Mouse (Mus musculus) ovary, postnatal 10 days (tissue): ENCODE data around the gene Bcar3.

ENCODE experiments used
- DNase-seq: peaks from one replicate; pipeline ENCODE4 v3.0.0; 2022; ENCODE audit warnings: low spot score

Bcar3 gene

GRCm38 (mm10) chr3:122337992-122338391, 44.1 kb downstream of the Bcar3 start:
- DNase-seq: no peak

DNA sequence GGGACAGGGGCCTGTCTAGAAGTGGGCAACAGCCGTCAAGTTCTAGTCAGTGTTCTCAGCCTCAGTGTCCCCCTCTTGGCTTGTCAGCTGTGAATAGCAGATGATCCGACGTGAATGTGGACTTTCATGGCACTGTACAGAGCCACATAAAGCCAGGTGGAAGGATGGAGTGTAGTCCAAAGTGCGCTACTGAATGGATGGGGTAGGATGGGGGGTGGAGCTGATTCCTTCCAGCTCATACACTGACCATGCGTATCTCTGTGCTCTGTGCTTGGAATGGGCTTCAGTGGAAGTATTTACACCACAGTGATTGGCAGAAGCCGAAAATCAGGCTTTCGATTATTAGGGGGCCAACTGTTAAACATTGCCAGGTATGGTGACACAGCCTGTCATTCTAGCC, 45.0 kb downstream of the Bcar3 start:
- DNase-seq: no peak

DNA sequence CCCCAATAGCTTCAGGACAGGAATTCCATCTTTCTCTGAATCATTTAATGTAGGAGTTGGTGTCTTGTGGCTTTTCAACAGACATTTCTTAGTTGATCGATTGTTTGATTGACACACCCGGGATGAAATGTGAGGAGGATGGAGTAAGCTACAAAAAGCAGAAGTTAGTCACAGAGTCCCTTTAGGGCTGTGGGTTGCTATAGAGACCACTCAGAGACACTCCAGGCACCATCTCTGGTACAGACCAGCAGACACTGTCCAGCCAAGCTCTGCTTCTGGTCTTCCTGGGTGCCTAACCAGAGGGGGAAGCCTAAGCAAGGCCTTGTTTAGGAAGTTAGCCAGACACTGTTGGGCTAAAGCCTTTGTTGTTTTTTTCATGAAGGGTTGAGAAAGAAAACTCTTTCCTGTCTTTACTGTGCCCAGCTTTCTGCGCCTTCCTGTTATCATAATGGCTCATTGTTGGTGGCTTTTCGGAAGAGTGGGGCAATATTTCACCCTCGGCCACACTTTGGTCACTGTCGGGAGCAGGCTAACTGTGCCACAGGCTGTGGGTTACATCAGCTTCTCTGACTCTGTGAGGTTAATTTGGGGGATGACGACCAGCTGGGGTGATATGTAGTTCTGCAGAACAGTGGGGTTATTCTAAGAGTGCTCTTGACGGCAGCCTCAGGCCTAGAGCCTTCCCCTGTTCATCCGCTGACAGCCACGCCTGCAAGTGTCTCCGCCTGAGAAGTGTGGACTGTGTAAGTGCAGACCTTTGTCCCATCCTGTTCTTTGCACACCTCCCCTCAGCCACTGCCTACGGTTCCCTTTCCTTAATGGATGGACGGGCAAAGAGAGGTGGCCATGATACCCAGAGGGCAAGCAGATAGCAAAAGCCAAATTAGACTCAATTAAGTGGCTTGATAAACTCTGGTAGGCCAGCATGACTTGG, 46.5 kb downstream of the Bcar3 start:
- no peak for DNase-seq

GRCm38 (mm10) chr3:122343437-122343853, 49.5 kb downstream of the Bcar3 start:
- DNase-seq: no peak

GRCm38 (mm10) chr3:122344350-122344749, 50.4 kb downstream of the Bcar3 start:
- no peak for DNase-seq

DNA sequence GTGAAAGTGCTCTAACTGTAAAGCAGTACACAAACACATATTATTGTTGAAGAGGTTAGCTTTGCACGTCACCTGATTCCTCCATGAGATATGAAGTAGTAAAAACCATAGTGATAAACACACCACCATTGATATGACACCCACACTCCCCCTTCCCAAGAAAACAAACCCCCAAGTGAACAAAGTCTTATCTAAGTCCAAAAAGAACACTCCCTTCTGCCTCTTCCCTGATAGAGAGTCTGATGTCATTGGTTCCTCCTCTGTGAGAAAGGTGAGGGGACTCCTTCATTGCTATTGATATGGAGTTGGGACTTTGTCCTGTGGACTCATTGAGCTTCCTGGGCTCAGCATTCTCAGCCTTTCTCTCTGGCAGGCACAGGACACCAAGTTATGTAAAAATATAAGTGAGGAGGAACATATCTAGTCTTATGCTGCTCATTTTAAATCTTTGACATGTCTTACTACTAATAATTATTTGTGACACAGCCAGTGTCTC, 52.1 kb downstream of the Bcar3 start:
- no peak for DNase-seq

GRCm38 (mm10) chr3:122346600-122346999, 52.7 kb downstream of the Bcar3 start:
- no peak for DNase-seq

GRCm38 (mm10) chr3:122348677-122349076, 54.7 kb downstream of the Bcar3 start:
- DNase-seq: no peak

DNA sequence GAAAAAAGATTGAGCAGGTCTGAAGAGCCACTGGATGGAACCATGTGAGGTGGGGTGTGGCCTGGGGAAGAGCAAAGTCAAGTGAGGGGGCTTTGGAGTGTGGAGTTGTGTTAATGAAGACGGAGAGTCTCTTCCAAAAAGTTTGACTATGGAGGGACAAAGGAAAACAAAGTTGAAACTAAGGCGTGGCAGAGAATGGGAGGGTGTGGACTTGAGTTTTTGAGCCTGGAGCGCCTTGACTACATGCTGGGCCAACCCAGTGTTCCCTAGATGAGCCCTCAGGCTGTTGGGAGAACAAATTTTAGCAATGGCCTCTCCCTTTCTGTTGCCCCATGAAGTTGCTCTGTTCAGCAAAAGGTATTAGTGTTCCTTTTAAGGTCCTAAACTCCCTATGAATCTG, 58.9 kb downstream of the Bcar3 start:
- no peak for DNase-seq

- DNase-seq: no peak
Observed at GRCm38 (mm10) chr3:122359426-122359825, 65.5 kb downstream of the Bcar3 start.

DNA sequence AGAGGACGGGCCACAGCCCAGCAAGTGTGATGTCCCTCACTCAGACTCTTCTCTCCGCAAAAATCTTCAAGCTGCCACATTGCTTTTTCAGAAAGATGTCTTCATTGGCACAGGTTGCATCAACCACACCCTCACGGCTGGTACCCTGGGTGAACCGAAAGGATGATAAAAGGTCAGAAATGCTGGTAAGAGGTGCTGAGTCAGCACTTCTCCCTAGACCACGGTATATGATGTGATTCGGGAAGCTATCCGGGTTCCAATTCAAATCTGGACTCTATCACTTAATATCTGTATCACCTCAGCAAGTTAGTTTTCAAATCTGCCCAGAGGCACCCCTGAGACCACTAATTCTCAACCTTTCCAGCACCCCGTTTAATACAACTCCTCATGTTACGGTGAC, 66.0 kb downstream of the Bcar3 start:
- DNase-seq: no peak

GRCm38 (mm10) chr3:122360721-122361138, 66.8 kb downstream of the Bcar3 start:
- no peak for DNase-seq

GRCm38 (mm10) chr3:122362719-122363118, 68.8 kb downstream of the Bcar3 start:
- DNase-seq: no peak

DNA sequence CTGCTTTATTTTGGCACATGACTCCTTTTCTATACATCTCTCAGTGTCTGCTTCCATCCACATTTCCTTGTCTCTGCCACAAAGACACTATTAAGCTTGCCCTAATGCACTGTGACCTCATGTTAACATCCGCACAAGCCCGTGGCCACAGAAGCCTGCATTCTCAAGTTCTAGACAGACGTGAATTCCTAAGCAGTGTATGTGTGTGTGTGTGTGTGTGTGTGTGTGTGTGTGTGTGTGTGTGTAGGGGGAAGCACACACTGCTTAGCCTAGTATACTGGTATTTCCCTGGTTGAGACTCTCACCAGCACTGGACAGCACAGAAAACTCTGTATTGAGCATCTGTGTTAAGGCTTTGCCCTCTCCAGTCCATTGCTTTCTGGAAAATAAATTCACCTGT, 70.6 kb downstream of the Bcar3 start:
- DNase-seq: no peak

GRCm38 (mm10) chr3:122365326-122365725, 71.4 kb downstream of the Bcar3 start:
- no peak for DNase-seq

DNA sequence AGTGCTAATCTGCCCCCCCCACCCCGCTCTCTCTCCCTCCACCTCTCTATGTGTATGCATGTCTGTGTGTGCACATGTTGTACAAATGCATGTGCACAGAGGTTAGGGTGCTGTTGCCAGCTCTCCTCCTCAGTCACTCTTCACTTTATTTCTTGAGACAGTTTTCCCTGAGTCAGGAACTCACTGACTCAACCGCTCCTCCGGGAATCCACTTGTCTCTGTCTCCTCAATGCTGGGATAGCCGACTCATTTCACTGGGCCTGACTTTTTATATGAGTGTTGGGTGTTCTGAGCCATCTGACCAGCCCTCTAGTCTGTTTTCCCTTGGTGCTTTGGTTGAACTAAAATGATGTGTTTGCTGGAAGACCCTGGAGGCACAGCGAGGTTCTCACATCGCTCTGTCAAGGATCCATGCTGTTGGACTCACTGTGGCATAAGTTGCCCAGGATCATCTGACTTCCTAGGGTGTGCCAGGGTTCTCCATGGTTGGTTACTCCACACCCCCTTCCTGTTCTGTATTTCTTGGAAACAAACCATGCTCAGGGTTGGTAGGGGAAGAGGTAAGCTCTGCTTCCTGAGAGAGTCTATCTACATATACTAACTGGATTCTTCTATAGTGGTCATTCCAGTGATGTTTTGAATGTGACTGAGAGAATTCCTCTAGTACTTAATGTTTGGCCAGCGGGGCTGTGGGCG, 77.9 kb downstream of the Bcar3 start:
- no peak for DNase-seq

DNA sequence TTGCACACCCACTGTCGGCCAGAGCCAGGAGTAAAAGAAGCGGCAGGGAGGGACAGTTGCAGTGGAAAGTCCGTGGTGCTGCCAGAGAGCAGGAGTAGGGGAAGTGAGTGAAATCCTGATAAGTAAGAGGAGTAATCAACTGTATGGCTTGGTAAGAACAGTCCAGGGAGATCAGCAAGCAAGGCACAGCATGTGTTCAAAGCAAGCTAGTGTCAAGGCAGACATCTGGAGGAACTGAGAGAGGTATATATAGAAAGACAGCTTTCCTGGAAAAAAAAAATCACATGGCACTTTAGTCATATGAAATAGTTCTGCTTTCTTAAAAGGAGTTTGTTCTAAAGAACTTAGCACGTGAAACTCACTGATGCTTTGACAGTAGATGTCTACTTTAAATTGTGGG, 78.7 kb downstream of the Bcar3 start:
- no peak for DNase-seq

DNA sequence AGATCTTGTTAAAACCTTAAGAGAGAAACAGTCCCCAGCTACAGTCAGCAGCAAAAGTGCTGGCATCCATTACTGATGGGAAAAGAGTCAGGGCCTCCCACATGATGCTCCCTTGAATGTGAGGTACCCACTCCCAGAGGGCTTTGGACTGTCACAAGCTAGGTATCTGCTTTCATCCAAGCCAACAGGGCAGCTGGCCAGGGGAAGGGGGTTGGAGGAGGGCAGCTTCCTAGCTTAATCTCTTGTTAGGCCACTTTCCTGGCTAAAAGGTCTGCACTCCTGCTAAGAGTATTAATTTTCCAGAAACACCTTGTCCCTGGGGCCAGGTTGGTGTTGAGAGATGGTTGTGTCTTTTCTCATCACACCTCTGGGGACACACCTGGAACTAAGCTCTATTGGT, 82.1 kb downstream of the Bcar3 start:
- no peak for DNase-seq

- no peak for DNase-seq
Observed at GRCm38 (mm10) chr3:122376412-122376831, 82.5 kb downstream of the Bcar3 start.

DNA sequence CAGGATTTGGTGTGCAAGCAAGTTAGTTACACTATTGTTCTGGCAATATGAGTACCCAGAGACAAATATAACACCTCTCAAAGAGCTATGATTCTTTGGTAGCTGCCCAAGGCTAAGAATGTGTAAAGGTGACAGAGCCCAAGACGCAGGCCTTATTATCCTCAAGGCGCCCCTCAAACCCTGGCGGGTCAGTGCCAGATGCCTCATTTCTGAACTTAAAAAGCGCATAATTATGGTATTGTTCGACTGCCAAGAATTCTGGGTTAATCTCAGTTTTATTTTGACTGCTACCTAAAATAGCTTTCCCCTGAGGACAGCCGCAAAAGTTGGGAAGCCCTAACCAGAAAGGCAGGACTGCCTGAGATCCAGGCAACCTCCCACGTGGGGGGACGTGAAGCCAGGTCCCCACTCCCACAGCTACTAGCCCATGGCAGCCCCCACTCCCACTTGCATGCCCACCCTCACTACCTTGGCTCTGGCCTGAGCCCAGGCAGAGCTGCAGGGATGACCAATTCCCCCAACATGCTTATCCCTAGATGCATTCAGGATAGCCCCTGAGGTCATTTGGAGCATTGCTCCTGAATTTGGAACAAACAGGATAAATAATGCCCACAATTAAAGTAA, 83.0 kb downstream of the Bcar3 start:
- DNase-seq: no peak

DNA sequence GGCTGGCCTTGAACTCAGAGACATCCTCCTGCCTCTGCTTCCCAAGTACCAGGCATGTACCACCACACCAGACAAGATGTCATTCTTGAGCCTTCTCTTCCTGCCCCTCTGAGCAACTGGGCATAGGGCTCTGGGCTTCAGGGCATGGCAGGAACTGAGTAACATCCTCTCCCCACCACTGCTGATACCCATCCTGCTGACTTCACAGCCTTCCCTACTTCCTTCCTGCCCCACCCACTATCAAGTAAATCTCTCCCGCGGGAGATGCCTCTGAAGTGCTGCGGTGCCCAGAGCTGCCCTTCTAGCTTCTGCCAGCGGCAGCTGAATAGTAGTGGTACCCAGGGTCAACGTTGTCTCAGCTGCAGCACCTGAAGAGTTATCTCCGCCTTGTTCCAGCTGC, 84.7 kb downstream of the Bcar3 start:
- DNase-seq: no peak

- no peak for DNase-seq
Observed at GRCm38 (mm10) chr3:122380776-122381175, 86.8 kb downstream of the Bcar3 start.

- DNase-seq: no peak
Observed at GRCm38 (mm10) chr3:122381591-122381990, 87.7 kb downstream of the Bcar3 start.
